Mouse (Mus musculus) heart, postnatal 10 days (tissue): ENCODE measurements at regions not wholly inside any gene's neighbourhood (a gene's known extent, or its start where the extent isn't known, plus 50 kb on each side); places are given as distances from the start of the nearest gene placed in this dataset.
A peak's percentile ranks its signal among the peaks of the same experiment; 100 is the strongest.

Experiments used
- DNase-seq, 2 experiments: peaks; one replicate each; pipeline ENCODE4 v3.0.0; 2021
- intact Hi-C: fragments of 180-260 bp; cut with DNase I; formaldehyde crosslinking; loops from one replicate; pipeline ENCODE4 v1.15.1; 2025

- DNase-seq = no peak
- intact Hi-C loops = no loop called here
Observed at GRCm38 (mm10) chr3:41244960-41245359, 162.1 kb upstream of the Pgrmc2 start.

GRCm38 (mm10) chr3:41241856-41242552, 159.2 kb upstream of the Pgrmc2 start:
- DNase-seq = no peak
- intact Hi-C loops = no loop called here

- intact Hi-C loops = no loop called here
- DNase-seq = no peak
Observed at GRCm38 (mm10) chr3:41239801-41240200, 157.0 kb upstream of the Pgrmc2 start.

GRCm38 (mm10) chr3:41239246-41239645, 156.4 kb upstream of the Pgrmc2 start:
- DNase-seq = no peak
- intact Hi-C loops = no loop called here

- intact Hi-C loops = no loop called here
- no peak for DNase-seq
Observed at GRCm38 (mm10) chr3:41238046-41238445, 155.2 kb upstream of the Pgrmc2 start.

- intact Hi-C loops = no loop called here
- DNase-seq = no peak
Observed at GRCm38 (mm10) chr3:41235610-41236009, 152.8 kb upstream of the Pgrmc2 start.

GRCm38 (mm10) chr3:41234994-41235393, 152.1 kb upstream of the Pgrmc2 start:
- intact Hi-C loops = no loop called here
- peak; percentile 36 to 45 for DNase-seq

GRCm38 (mm10) chr3:41234191-41234590, 151.3 kb upstream of the Pgrmc2 start:
- intact Hi-C loops = no loop called here

GRCm38 (mm10) chr3:41233439-41233838, 150.6 kb upstream of the Pgrmc2 start:
- no peak for DNase-seq
- intact Hi-C loops = no loop called here

More at GRCm38 (mm10) chr3:41234191-41234590, 151.3 kb upstream of the Pgrmc2 start:
- no peak for DNase-seq

- intact Hi-C loops = no loop called here
- no peak for DNase-seq
Observed at GRCm38 (mm10) chr3:41230961-41231377, 148.1 kb upstream of the Pgrmc2 start.

- intact Hi-C loops = loop anchor here (2.0 to 10.0 kb wide), 2 partner anchors 47 to 365 kb away; no protein-coding TSS in a partner anchor
- DNase-seq = peak in 1 of 2 experiments; percentile 8
Observed at GRCm38 (mm10) chr3:41229493-41229892, 146.6 kb upstream of the Pgrmc2 start.

- DNase-seq = peak; percentile 79
- intact Hi-C loops = loop anchor here (1.0 to 10.0 kb wide), 3 partner anchors 46 to 366 kb away; no protein-coding TSS in a partner anchor
Observed at GRCm38 (mm10) chr3:41228536-41228935, 145.7 kb upstream of the Pgrmc2 start.

- intact Hi-C loops = loop anchor here (10.0 kb wide), 1 partner anchor 374 kb away; no protein-coding TSS in a partner anchor
- DNase-seq = no peak
Observed at GRCm38 (mm10) chr3:41220746-41221145, 137.9 kb upstream of the Pgrmc2 start.

GRCm38 (mm10) chr3:41217770-41218169, 134.9 kb upstream of the Pgrmc2 start:
- intact Hi-C loops = no loop called here
- no peak for DNase-seq

- intact Hi-C loops = no loop called here
- DNase-seq = no peak
Observed at GRCm38 (mm10) chr3:41213533-41213932, 130.7 kb upstream of the Pgrmc2 start.

- intact Hi-C loops = no loop called here
- DNase-seq = no peak
Observed at GRCm38 (mm10) chr3:41210333-41210732, 127.5 kb upstream of the Pgrmc2 start.

GRCm38 (mm10) chr3:41202895-41203294, 120.0 kb upstream of the Pgrmc2 start:
- DNase-seq = no peak
- intact Hi-C loops = no loop called here

- intact Hi-C loops = no loop called here
- peak in 1 of 2 experiments; percentile 43 for DNase-seq
Observed at GRCm38 (mm10) chr3:41201782-41202181, 118.9 kb upstream of the Pgrmc2 start.

- intact Hi-C loops = no loop called here
- no peak for DNase-seq
Observed at GRCm38 (mm10) chr3:41200026-41200425, 117.2 kb upstream of the Pgrmc2 start.

- intact Hi-C loops = loop anchor here (5.0 kb wide), 1 partner anchor 169 kb away; no protein-coding TSS in a partner anchor
- peak; percentile 63 to 69 for DNase-seq
Observed at GRCm38 (mm10) chr3:41198216-41198976, 115.5 kb upstream of the Pgrmc2 start.

- intact Hi-C loops = loop anchor here (5.0 kb wide), 1 partner anchor 172 kb away; no protein-coding TSS in a partner anchor
- DNase-seq = peak; percentile 91
Observed at GRCm38 (mm10) chr3:41195113-41195975, 112.5 kb upstream of the Pgrmc2 start.
